In genomic region chr4:35005068-35005769, GRCm38 (mm10) we compare ENCODE assay signal across 11 mouse cellular contexts.
A peak's percentile ranks its signal among the peaks of the same experiment; 100 is the strongest.
DNase-seq lines count a peak whose midpoint lies in the region; ATAC-seq and TF ChIP-seq lines count a peak whose summit lies in the region.
"Had no signal": no experiment of that assay in that cellular context is flagged by ENCODE, and none has a peak within 500 bp of the region (broad histone marks: within the 10 kb centered on the region; RNA-seq: fewer than 3 reads in every experiment).

No protein-coding gene starts in this region.

- ATAC-seq in kidney, embryonic 16.5 days (ENCODE audit: low FRiP score, low TSS enrichment), result no peak
- ATAC-seq in Patski, result peak; percentile 93
- peak; percentile 72 for ATAC-seq in intestine, postnatal 0 days
- ATAC-seq: hindbrain, postnatal 0 days had no signal

- dilution Hi-C loops in CH12.LX (cut with MboI; ENCODE audit: extremely low pct_ligation_motif_present, extremely low pct_unique_long_range_greater_than_20kb, low sequenced_read_pairs), result no loop called here

- POLR2A ChIA-PET in Patski (lab: Charles Lee), result interaction anchor here (1.1 kb wide), 1 partner anchor 163 kb away, joined by 4 read pairs; no protein-coding TSS in a partner anchor

- H3K4me3 ChIP-seq in kidney, embryonic 16.5 days (ENCODE audit: low read length), result no peak overlapping the region
- no peak overlapping the region for H3K4me3 ChIP-seq in CH12.LX (replicated peaks in 1 of 3; ENCODE audit: low read depth in 2 of 3, low read length in 2 of 3, poor library complexity in 1 of 3)
- no peak overlapping the region for H3K4me3 ChIP-seq in intestine, postnatal 0 days (ENCODE audit: low read depth, low read length)
- H3K4me3 ChIP-seq: forebrain, embryonic 15.5 days had no signal

- TF ChIP-seq EP300 in CH12.LX (IDR thresholded peaks at IDR 0.05; ENCODE audit: low read length), result no peak

- peaks cover 23% of the 10 kb centered on the region for H3K4me1 ChIP-seq in kidney, embryonic 16.5 days (ENCODE audit: insufficient read depth, low read length)
- H3K4me1 ChIP-seq in CH12.LX (ENCODE audit: control insufficient read depth in 1 of 2, insufficient read depth in 2 of 2), result peaks cover 6 to 61% of the 10 kb centered on the region in 2 experiments
- peaks cover 3% of the 10 kb centered on the region; the same call in 1 of the 2 replicates for H3K4me1 ChIP-seq in intestine, postnatal 0 days (replicated peaks; ENCODE audit: control insufficient read depth, insufficient read depth, low read length)

- no peak overlapping the region for H3K4me2 ChIP-seq in kidney, embryonic 16.5 days (replicated peaks; ENCODE audit: low read depth, low read length)
- no peak overlapping the region for H3K4me2 ChIP-seq in CH12.LX (ENCODE audit: insufficient read depth, low read depth, poor library complexity, severe bottlenecking)
- peak overlapping the region; percentile 44 for H3K4me2 ChIP-seq in intestine, postnatal 0 days (replicated peaks; ENCODE audit: low read depth)
- H3K4me2 ChIP-seq: forebrain, embryonic 15.5 days had no signal

- no peaks in the 10 kb centered on the region for H3K27me3 ChIP-seq in kidney, embryonic 16.5 days (ENCODE audit: insufficient read depth, low read length)
- no peaks in the 10 kb centered on the region for H3K27me3 ChIP-seq in CH12.LX (replicated peaks)
- no peaks in the 10 kb centered on the region for H3K27me3 ChIP-seq in Patski
- H3K27me3 ChIP-seq in intestine, postnatal 0 days (replicated peaks; ENCODE audit: control insufficient read depth, insufficient read depth, low read length), result no peaks in the 10 kb centered on the region
- H3K27me3 ChIP-seq: forebrain, embryonic 15.5 days had no signal

- 66% methylated on average over 5 of the region's 5 CpGs for WGBS in kidney, embryonic 16.5 days
- 31% methylated on average over 5 of the region's 5 CpGs for WGBS in intestine, postnatal 0 days

- DNase-seq in kidney, postnatal 4 days, result peak; percentile 34 to 49
- no peak for DNase-seq in CH12.LX (ENCODE audit: extremely low read depth)
- peak; percentile 46 for DNase-seq in Patski (ENCODE audit: low read depth, low spot score)
- no peak for DNase-seq in frontal cortex, postnatal 10 days (ENCODE audit: low spot score in 2 of 2)
- no peak for DNase-seq in right cerebral cortex, adult 2 months (ENCODE audit: low spot score in 2 of 2)
- DNase-seq: cerebellum, adult 8-10 months had no signal

- no peak for TF ChIP-seq RAD21 in CH12.LX (IDR thresholded peaks at IDR 0.05; ENCODE audit: low read depth, low read length)

- CTCF ChIA-PET in Patski (lab: Charles Lee), result interaction anchor here (0.9 kb wide), 1 partner anchor 36 kb away, joined by 4 read pairs; no protein-coding TSS in a partner anchor

- in situ Hi-C loops in CH12.LX (cut with MboI; ENCODE audit: low pct_ligation_motif_present, low pct_unique_long_range_greater_than_20kb, low sequenced_read_pairs) (no loop called here), Patski (cut with MboI; ENCODE audit: low pct_unique_long_range_greater_than_20kb) (no loop called here)

- no peak overlapping the region for H3K9ac ChIP-seq in kidney, embryonic 16.5 days (replicated peaks; ENCODE audit: low read length)
- no peak overlapping the region for H3K9ac ChIP-seq in CH12.LX (ENCODE audit: insufficient read depth, low read depth)
- no peak overlapping the region for H3K9ac ChIP-seq in intestine, postnatal 0 days (ENCODE audit: low read depth, low read length)
- H3K9ac ChIP-seq: forebrain, embryonic 15.5 days had no signal

- H3K27ac ChIP-seq in kidney, embryonic 16.5 days (ENCODE audit: low read length), result no peak overlapping the region
- H3K27ac ChIP-seq in CH12.LX (ENCODE audit: insufficient read depth, low read depth), result no peak overlapping the region
- H3K27ac ChIP-seq in intestine, postnatal 0 days (ENCODE audit: low read depth, low read length), result peak overlapping the region; percentile 85
- H3K27ac ChIP-seq: forebrain, embryonic 15.5 days; hindbrain, postnatal 0 days; macrophage had no signal

- H3K9me3 ChIP-seq in kidney, embryonic 16.5 days (ENCODE audit: low read length), result no peaks in the 10 kb centered on the region
- H3K9me3 ChIP-seq in CH12.LX (replicated peaks; ENCODE audit: low read length), result no peaks in the 10 kb centered on the region
- no peaks in the 10 kb centered on the region for H3K9me3 ChIP-seq in intestine, postnatal 0 days (ENCODE audit: control insufficient read depth)
- H3K9me3 ChIP-seq: forebrain, embryonic 15.5 days had no signal

- no peaks in the 10 kb centered on the region for H3K36me3 ChIP-seq in kidney, embryonic 16.5 days (ENCODE audit: insufficient read depth, low read length)
- H3K36me3 ChIP-seq in CH12.LX (replicated peaks in 1 of 2; ENCODE audit: control insufficient read depth in 1 of 2, insufficient read depth in 1 of 2, low read length in 1 of 2), result peaks cover 0 to 8% of the 10 kb centered on the region in 2 experiments
- no peaks in the 10 kb centered on the region for H3K36me3 ChIP-seq in intestine, postnatal 0 days (ENCODE audit: control insufficient read depth, insufficient read depth)
- H3K36me3 ChIP-seq: forebrain, embryonic 15.5 days had no signal

- no peak for TF ChIP-seq POLR2A in CH12.LX (IDR thresholded peaks at IDR 0.05; ENCODE audit: low read depth, low read length)

- no peaks in the 10 kb centered on the region for H3K79me2 ChIP-seq in CH12.LX (replicated peaks; ENCODE audit: control insufficient read depth, extremely low read depth, insufficient read depth, poor library complexity, severe bottlenecking)

- TF ChIP-seq CTCF in CH12.LX (conservative IDR thresholded peaks at IDR 0.05 in 1 of 2, IDR thresholded peaks at IDR 0.05 in 1 of 2; ENCODE audit: low read depth in 2 of 2, low read length in 2 of 2) (no peak), Patski (IDR thresholded peaks at IDR 0.05) (no peak)
- TF ChIP-seq CTCF in intestine, postnatal 0 days (IDR thresholded peaks at IDR 0.05; ENCODE audit: low read depth), result no peak

TF ChIP-seq in CH12.LX, 34 proteins besides CTCF, POLR2A, EP300 and RAD21:
- peak; percentile 61; the same call in 1 of the 2 replicates for TF ChIP-seq MAFK (IDR thresholded peaks at IDR 0.05; ENCODE audit: insufficient replicate concordance, low read length)
- TF ChIP-seq MAX (IDR thresholded peaks at IDR 0.05; ENCODE audit: low read length), result no peak
TF ChIP-seq in CH12.LX: peak in this region for 1.

Comparison
In these comparisons a context has a peak if more than half of its experiments do, and no peak if none do; other contexts are left out.
1. DNase-seq: peak in kidney, postnatal 4 days (2 of 2) and Patski (single experiment); none in CH12.LX (single experiment), frontal cortex, postnatal 10 days (0 of 2) and right cerebral cortex, adult 2 months (0 of 2).